Mouse (Mus musculus): ENCODE measurements around the gene Rfx1.

Rfx1 gene

DNA sequence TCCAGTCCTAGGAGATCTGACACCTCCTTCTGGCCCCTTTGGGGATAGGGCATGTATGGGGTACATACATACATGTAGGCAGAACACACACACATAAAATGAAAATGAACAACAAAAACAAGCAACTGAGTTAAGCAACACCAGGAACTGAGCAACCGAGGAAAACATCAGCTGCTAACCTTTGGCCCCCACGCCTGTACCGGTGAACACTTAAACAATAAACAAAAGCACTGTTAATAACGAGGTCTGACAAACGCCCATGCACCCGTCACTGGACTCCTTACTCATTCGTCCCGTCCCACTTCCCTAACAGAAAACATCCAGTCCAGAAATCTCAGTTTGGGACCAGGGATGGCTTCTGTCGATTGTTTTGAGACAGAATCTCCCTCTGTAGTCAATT, 22.6 kb downstream of the Rfx1 start:
- no peak for ATAC-seq (ENCODE audit: low TSS enrichment)

- no peak for ATAC-seq (ENCODE audit: low TSS enrichment)
These were observed 24.0 kb downstream of the Rfx1 start for GRCm38 (mm10) chr8:84090585-84090984.

- no peak for ATAC-seq (ENCODE audit: low TSS enrichment)
These were observed 29.4 kb downstream of the Rfx1 start for GRCm38 (mm10) chr8:84096061-84096460.

DNA sequence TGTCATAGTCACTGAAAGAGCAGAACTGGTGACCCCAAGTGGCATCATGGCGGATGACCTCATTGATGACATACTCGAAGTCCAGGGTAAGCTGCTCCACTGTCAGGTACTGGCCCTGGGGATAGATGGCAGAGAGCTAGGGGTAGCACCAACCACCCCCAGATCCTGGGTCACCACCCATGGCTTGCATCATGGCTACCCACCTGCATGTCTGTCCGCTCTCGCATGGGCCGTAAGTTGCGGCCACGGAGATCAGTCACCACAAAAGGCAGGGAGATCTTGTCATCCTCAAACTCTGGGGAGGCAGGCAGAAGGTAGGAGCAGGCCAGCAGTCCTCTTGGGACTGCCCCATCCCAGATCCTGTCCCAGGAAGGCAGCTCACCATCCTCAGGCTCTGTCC, 31.7 kb downstream of the Rfx1 start:
- ATAC-seq (ENCODE audit: low TSS enrichment) = no peak

GRCm38 (mm10) chr8:84101476-84102270, 35.0 kb downstream of the Rfx1 start:
- ATAC-seq (ENCODE audit: low TSS enrichment) = no peak

DNA sequence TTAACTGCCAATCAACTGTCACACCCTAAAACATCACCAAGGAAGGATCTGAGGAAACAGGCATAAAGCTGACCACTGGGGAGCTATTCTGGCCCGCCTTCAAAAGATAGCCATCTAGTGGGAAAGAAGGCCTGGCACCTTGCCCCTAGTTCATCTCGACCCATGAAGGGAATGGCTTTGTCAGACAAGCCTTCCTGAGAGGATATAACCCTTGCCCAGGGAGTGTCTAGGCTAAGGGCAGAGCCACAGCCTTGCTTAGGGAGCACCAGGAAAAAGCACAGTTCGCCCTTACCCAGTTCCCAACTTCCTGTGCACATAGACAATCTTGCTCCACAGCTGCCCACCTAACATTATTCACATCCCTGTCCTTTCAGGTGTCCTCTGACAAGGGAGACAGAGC, 37.0 kb downstream of the Rfx1 start:
- ATAC-seq (ENCODE audit: low TSS enrichment) = no peak

DNA sequence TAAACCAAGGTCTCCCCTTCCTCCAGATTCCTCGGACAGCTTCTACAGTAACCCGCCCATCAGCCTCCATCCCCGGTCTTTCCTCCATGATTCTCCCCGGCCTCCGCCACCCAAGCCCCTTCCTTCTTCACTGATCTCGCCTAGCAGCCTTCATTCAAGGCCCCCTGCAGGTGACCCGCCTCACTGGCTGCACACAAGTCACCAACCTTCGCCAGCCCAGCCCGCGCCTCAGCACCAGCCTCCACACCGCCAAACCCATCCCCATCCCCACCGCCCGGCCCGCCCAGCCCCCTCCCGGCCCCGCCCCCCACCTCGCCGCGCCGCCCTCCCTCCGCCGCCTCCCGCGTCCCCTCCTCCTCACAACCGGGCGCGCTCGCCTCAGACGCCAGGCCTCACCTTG, 37.6 kb downstream of the Rfx1 start:
- ATAC-seq (ENCODE audit: low TSS enrichment) = no peak

- ATAC-seq (ENCODE audit: low TSS enrichment) = peak; percentile 99
These were observed 38.3 kb downstream of the Rfx1 start, which contains the start of gene Dcaf15 for GRCm38 (mm10) chr8:84104697-84105609. TSS of gene Dcaf15 (minus strand) at chr8:84104768.

DNA sequence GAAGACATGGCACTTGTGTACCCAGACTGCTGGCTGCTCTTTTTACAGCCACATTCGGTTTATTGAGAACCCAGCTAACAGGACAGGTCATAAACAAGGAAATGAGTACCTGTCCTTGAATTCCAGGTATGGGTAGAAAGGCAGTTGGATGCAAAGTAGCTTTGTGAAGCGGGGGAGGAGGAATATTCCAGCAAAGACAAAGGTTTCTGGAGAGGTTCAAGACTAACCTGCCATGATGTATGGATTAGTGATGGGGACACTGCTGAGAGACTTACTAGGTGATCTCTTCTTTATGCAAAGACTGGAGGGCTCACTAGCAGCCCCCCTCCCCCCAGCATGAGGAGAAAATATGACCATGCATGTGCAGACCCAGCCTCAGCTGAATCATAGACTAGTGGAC, 39.0 kb downstream of the Rfx1 start:
- no peak for ATAC-seq (ENCODE audit: low TSS enrichment)

- no peak for ATAC-seq (ENCODE audit: low TSS enrichment)
These were observed 39.8 kb downstream of the Rfx1 start for GRCm38 (mm10) chr8:84106216-84107040.

- no peak for ATAC-seq (ENCODE audit: low TSS enrichment)
These were observed 49.0 kb downstream of the Rfx1 start for GRCm38 (mm10) chr8:84115646-84116045.

GRCm38 (mm10) chr8:84122151-84122550, 55.5 kb downstream of the Rfx1 start:
- ATAC-seq (ENCODE audit: low TSS enrichment) = no peak

GRCm38 (mm10) chr8:84125656-84126055, 59.0 kb downstream of the Rfx1 start, which contains the start of gene Podnl1:
TSS of gene Podnl1 (plus strand) at chr8:84125989.
- no peak for ATAC-seq (ENCODE audit: low TSS enrichment)

GRCm38 (mm10) chr8:84126742-84127141, 60.1 kb downstream of the Rfx1 start:
- ATAC-seq (ENCODE audit: low TSS enrichment) = no peak

DNA sequence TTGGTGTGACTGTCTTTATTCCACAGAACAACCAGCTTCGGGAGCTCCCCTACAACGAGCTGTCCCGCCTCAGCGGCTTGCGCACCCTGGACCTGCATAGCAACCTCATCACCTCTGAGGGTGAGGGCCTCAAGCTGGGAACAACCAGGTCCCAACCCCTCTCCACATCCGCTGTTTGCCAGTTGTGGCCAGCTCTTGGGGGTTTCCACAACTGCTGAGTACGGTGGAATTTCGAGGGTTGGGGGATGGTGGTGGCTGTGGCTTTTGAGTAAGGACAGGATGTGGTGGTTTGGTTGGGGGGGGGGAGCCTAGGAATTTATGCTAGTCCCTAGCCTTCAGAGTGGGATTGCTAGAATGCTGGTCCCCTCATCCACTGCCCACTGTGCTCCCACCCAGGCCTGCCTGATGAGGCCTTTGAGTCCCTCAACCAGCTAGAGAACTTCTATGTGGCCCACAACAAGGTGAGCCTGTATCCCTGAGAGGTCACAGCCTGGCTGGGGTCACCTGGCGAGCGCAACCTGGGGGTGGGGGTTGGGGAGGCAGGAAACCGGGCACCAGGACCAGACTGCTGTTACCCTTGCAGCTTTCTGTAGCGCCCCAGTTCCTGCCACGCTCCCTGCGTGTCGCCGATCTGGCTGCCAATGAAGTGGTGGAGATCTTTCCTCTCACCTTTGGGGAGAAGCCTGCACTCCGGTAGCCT, 60.7 kb downstream of the Rfx1 start:
- ATAC-seq (ENCODE audit: low TSS enrichment) = no peak

GRCm38 (mm10) chr8:84128277-84128676, 61.6 kb downstream of the Rfx1 start:
- no peak for ATAC-seq (ENCODE audit: low TSS enrichment)

DNA sequence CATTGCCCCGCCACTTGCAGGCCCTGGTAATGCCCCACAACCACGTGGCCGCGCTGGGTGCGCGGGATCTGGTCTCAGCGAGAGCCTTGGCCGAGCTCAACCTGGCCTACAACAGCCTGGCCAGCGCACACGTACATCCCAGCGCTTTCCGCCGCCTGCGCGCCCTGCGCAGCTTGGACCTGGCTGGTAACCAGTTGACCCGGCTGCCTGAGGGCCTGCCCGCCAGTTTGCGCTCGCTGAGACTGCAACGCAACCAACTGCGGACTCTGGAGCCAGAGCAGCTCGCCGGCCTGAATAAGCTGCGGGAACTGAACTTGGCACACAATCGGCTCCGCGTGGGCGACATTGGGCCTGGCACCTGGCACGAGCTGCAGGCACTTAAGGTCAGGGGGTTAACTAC, 64.2 kb downstream of the Rfx1 start:
- no peak for ATAC-seq (ENCODE audit: low TSS enrichment)

DNA sequence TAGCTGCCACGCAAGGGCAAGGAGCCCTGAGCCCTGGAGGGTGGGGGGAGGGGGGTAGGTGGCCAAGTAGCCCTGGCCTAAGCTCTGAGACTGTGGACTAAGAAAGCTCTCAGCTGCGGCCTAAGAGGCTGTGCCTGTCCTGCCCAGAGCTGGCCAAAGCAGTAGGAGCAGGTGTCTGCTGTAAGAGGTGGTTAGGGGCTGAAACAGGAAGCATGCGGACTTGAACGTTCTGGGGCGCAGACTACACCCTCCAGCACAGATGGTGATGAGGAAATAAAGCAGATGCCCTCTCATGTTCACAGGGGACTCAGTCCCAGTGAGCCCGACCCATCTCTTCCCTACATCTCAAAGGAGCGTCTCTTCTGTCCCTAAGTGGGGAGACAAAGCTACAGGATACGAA, 65.6 kb downstream of the Rfx1 start:
- no peak for ATAC-seq (ENCODE audit: low TSS enrichment)

GRCm38 (mm10) chr8:84137848-84138247, 71.2 kb downstream of the Rfx1 start:
- ATAC-seq (ENCODE audit: low TSS enrichment) = no peak

DNA sequence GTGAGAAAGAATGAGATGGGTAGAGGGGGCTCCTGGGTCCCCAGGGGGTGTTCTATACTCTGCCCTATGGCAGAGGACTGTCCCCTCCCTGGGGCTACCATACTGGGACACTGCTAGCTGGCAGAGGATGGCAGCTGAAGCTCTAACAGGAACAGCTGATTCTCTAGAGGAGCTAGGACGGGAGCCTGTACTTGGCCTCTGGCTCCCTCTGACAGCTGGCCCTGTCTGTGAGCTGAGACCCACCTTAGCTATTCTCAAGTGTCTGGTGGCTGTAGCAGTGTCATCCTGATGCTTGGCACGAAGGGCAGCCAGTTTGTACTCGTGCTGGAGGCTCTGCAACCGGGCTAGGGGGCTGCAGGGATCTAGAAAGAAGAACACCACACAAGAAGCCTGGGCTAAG, 74.2 kb downstream of the Rfx1 start:
- no peak for ATAC-seq (ENCODE audit: low TSS enrichment)

GRCm38 (mm10) chr8:84144636-84145245, 78.1 kb downstream of the Rfx1 start:
- no peak for ATAC-seq (ENCODE audit: low TSS enrichment)

All from frontal cortex, adult (tissue).